Mouse (Mus musculus): Measurements from ENCODE around the gene Mtf1.

Mtf1 gene

GRCm38 (mm10) chr4:124850933-124851658 lies 49.2 kb downstream of the Mtf1 start, which contains the start of gene 1110065P20Rik:
1110065P20Rik (minus strand) TSS chr4:124851196.
- in situ Hi-C loops (cut with MboI, MseI): loop anchor here (10.0 kb wide), 1 partner anchor 274 kb away; the partner anchor contains the start of gene Zc3h12a

- in situ Hi-C loops (cut with MboI, MseI): loop anchor here (10.0 kb wide), 1 partner anchor 269 kb away; the partner anchor contains the start of gene Zc3h12a
These were observed 54.4 kb downstream of the Mtf1 start for GRCm38 (mm10) chr4:124856294-124856693.

GRCm38 (mm10) chr4:124858370-124858769 lies 56.5 kb downstream of the Mtf1 start:
- in situ Hi-C loops (cut with MboI, MseI): loop anchor here (10.0 kb wide), 1 partner anchor 266 kb away; the partner anchor contains the start of gene Zc3h12a

- in situ Hi-C loops (cut with MboI, MseI): no loop called here
These were observed 58.5 kb downstream of the Mtf1 start for GRCm38 (mm10) chr4:124860446-124860845.

GRCm38 (mm10) chr4:124861283-124862188 lies 59.6 kb downstream of the Mtf1 start, which contains the start of gene Maneal:
Maneal (minus strand) TSS chr4:124862171.
- in situ Hi-C loops (cut with MboI, MseI): no loop called here

GRCm38 (mm10) chr4:124872719-124873118 lies 70.8 kb downstream of the Mtf1 start:
- in situ Hi-C loops (cut with MboI, MseI): no loop called here

- in situ Hi-C loops (cut with MboI, MseI): no loop called here
These were observed 78.7 kb downstream of the Mtf1 start, which contains the start of gene Epha10 for GRCm38 (mm10) chr4:124880599-124880998. Epha10 (plus strand) TSS chr4:124880899.

- in situ Hi-C loops (cut with MboI, MseI): no loop called here
These were observed 79.5 kb downstream of the Mtf1 start for GRCm38 (mm10) chr4:124881341-124881908.

- in situ Hi-C loops (cut with MboI, MseI): no loop called here
These were observed 80.3 kb downstream of the Mtf1 start for GRCm38 (mm10) chr4:124882151-124882729.

GRCm38 (mm10) chr4:124888702-124889101 lies 86.8 kb downstream of the Mtf1 start:
- in situ Hi-C loops (cut with MboI, MseI): no loop called here

GRCm38 (mm10) chr4:124889935-124890334 lies 88.0 kb downstream of the Mtf1 start:
- in situ Hi-C loops (cut with MboI, MseI): no loop called here

- in situ Hi-C loops (cut with MboI, MseI): no loop called here
These were observed 88.9 kb downstream of the Mtf1 start for GRCm38 (mm10) chr4:124890831-124891230.

GRCm38 (mm10) chr4:124893769-124894168 lies 91.9 kb downstream of the Mtf1 start:
- in situ Hi-C loops (cut with MboI, MseI): no loop called here

GRCm38 (mm10) chr4:124894508-124895428 lies 92.9 kb downstream of the Mtf1 start:
- in situ Hi-C loops (cut with MboI, MseI): no loop called here

- in situ Hi-C loops (cut with MboI, MseI): no loop called here
These were observed 96.5 kb downstream of the Mtf1 start for GRCm38 (mm10) chr4:124898428-124898827.
